Mouse (Mus musculus): ENCODE data around the gene Xrra1.
A peak's percentile ranks its signal among the peaks of the same experiment; 100 is the strongest.
"Not testable (repeated sequence)": the region's sequence is repeated elsewhere in the genome, so short reads cannot be mapped to it uniquely, and the experiment has no call there.

Xrra1 gene

DNA sequence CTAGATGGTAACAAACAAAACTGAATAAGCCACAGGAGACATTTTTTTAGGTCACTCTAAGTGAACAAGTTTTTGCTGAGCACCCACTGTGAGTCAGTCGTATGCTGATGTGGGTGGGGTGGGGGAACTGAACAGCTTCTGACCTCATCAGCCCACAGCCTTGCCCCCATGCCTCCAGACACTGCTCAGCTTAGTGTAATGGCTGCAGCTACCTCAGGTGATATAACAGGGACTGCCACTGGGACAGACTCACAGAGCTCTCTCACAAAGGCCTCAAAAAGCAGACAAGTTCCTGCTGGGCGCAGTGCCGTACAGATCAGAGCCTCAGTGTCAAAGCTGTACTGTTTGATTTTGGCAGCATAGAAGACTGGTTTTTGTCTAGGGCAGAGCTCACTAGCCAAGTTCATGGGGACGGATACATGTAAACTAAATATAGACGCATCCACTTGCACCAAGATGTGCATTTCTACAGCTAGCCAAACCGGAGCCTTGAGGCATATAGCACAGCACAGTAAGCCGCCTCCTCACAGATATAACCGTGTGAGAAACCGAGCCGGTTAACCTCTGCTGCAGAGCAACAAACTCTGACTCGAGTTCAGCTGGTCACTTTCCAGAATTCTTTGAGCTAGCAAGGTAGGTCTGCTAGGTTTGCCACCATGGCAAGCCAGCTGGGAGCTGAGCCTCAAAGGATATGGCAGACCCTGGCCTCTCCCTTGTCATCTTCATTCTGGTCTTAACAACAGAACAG, 44.2 kb downstream of the Xrra1 start:
- DNase-seq: no peak

- DNase-seq: no peak
Measured at GRCm38 (mm10) chr7:99904421-99905005, 45.6 kb downstream of the Xrra1 start.

- no peak for DNase-seq
Measured at GRCm38 (mm10) chr7:99906346-99906745, 47.4 kb downstream of the Xrra1 start.

DNA sequence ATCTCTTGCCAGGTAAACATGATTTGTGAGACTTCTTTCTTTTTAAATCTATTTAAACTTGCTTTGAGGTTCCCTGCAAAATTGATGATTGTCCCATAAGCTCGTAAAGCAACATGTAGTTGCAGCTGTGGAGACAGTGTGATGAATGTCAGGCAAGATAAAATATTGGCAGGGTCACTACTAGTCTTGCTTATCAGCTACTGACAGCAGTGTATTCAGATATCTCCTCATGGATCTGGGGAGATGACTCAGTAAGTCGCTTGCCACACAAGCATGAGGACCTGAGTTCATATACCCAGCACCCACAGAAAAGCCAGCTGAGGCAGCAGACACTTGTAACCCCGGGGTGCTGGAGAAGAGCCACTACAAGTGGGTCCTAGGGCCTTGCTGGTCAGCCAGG, 48.5 kb downstream of the Xrra1 start:
- no peak for DNase-seq

- no peak for DNase-seq
Measured at GRCm38 (mm10) chr7:99911038-99911437, 52.1 kb downstream of the Xrra1 start.

DNA sequence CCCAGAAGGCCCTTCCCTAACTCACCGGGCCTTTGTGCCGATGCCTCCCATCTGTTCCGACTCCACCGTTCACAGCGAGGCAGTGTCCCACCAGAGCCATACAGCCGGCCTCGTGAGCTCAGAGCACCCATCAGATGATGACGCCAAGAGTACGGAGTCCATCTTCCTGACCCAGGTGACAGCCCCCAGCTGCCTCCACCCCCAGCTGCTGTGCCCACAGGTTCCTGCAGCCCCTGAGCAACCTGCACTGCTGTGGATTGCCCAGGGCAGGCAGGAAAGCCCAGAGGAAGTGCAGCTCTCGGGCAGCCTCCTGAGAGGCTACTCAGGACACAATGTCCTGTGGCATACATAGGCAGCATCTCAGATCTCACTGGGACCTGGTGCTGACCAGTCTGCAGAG, 55.4 kb downstream of the Xrra1 start:
- DNase-seq: no peak

DNA sequence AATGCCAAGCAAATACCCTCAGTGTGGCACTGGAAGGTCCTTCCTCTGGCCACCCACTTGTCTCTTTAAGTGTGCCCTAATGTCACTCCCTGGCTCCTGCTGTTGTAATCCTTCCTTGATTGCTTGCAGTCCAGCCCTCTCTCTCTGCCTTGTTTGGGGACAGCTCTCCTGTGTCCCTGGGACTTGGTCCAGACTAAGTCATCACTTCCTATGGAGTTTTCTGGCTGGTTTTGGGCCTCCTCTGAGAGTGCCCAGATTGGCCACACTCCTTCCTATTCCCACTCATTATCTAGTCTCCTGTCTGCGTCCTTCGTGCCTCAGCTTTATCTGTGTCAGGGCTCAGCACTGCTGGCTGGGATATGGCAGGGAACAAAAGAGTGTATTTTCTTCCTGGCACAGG, 56.6 kb downstream of the Xrra1 start:
- no peak for DNase-seq

DNA sequence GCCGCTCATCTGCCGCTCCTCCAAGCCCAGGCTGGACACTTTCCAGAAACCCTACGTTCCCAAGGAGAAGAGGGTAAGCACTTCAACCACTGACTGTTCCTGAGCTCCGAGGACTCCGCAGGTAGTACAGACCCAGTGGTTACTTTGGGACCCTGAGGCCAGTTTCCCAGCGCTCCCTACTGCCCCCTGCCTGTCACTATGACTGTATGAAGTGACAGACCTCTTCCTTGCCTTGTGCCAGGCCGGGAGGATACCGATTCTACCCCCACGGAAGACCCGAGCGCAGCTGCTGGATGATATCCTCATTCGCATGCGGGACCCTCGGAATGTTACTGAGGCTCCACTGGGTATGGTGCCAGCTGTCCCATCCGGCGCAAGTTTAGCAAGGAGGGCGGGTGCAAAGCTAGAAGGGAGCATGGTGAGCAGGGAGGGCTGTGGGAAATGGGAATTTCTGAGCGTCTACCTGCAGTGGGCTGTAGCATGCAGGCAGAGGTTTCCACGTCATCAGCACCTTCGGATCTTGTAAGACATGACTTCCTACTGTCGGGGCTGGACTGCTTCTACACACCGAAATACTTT, 57.9 kb downstream of the Xrra1 start:
- DNase-seq: peak; percentile 46 to 54

DNA sequence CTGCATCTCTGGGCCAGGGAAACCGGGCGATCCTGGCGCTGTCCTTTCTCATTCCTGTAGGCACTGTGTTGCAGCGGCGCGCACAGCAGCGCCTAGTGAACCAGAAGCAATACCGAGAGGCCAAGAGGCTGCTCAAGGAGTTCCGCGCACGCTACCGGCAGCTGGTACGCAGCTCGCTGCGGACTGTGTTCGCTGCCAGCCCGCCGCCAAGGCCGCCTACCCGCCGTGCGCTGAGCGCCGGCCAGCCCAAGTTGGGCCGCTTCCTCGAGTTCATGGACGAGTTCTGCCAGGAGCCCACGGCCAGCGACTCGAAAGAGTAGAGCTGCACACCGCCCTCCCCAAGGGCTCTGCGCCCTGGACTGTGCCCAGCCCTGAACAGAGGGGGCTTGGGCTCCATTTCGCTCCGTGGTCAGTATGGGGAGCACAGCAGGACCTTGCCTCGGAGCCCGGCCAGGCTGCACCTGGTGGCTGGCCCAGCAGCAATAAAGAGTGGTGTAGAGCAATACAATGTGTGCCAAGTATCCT, 58.5 kb downstream of the Xrra1 start:
- DNase-seq: peak; percentile 3 to 7

GRCm38 (mm10) chr7:99919164-99919563, 60.2 kb downstream of the Xrra1 start:
- DNase-seq: no peak

DNA sequence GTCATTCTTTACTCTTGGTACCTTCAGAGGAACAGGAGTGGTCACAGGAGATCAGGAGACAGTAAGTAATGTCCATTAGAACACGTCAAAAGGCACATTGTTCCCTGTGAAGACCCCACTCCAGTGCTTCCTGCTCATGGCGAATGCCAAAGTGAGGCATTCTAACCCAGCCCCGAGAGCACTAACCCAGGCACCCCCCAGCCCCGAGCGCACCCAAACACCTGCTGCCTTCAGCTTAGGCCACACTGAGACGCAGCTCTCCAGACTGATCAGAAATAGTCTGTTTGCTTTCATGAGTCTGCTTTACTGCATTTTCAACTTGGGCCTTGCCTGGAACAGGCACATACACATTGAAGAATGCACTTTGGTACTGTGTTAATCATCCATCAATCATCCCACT, 61.1 kb downstream of the Xrra1 start:
- DNase-seq: no peak

DNA sequence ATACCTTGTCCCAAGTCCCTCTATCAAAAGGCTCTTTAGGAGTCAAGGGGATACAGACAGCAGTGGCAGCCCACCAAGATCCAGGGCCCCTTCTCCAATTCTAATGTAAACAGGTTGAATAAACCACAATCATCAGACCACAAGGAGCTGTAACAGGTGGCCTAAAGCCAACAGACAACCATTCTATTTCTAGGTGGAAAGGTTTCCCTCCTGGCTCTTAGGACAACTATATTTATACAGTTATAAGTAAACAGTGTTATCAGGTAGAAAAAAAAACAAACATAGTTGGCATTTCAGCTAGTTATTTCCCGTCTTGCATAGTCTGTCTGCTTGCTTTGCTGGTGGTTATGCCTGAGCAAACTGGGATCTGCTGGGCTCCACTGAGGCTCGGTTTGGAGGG, 61.5 kb downstream of the Xrra1 start:
- no peak for DNase-seq

DNA sequence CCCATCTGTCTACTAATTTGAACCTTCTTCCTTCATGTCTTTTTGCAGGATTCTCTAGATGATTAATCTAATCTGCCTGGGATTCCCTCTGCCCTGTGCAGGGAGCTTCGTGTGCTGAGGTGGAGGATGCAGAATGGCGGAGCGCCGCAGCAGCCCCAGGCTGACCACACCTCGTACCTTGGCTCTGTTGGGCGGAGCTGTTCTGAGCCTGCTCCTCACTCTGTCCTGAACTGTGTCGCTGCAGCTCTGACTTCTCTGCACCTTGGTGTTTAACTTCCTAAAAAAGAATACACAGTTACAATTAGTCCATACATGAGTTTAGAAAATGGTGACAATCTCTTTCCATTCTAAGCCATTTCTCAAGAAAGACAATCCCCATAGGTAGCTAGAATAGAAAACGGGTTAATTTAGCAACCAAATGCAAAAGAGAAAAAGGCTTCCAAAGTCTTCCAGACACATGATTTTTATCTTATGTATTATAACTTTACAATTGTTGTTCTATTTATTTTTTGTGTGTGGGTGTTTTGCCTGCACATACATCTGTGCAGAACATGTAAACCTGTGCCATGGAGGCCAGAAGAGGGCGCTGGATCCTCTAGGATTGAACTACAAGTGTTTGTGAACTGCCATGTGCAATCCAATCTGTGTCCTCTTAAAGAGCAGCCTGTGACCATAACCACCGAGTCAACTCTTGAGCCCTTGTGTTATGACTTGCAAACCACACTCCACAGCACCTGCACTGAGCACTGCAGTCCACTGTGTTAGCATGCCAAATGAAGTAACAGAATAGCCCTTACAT, 68.2 kb downstream of the Xrra1 start:
- peak; percentile 68 for DNase-seq

DNA sequence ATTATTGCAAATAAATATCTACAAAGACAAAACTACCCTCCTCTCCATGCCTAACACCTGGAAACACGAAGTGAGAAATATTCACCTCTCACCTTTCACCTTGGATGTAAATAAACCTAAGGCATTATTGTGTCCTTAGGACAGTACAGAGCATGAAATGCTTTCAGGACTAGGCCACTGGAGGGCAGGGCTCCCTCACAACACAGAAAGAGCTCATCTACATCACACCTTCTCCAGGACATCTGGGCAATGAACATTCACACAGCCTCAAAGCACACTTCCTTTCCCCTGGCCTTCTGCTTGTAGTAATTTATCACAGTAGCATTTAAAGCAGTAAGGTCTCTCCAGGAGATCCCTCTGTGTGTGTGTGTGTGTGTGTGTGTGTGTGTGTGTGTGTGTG, 76.8 kb downstream of the Xrra1 start:
- peak; percentile 17 to 29 for DNase-seq

GRCm38 (mm10) chr7:99940669-99941068, 81.8 kb downstream of the Xrra1 start:
- no peak for DNase-seq

DNA sequence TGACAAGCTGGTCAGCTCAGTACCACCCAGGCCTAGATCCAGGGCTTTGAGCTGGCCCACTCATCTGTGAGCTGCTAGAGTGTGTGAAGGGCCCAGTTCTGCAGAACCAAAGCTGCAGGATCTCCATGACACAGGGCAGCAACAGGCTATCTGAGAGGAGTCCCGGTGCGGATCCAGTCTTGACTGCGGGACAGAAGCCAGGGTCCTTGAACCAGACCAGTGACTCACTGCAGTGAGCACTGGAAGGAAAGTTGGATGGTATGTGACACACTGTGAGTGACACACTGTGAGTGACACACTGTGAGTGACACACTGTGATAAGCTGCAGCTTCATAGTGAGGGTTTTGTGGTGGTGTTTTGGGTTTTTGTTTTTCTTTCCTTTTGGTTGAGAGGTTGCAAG, 85.6 kb downstream of the Xrra1 start:
- no peak for DNase-seq

- DNase-seq: not testable (repeated sequence)
Measured at GRCm38 (mm10) chr7:99945012-99945411, 86.1 kb downstream of the Xrra1 start.

DNA sequence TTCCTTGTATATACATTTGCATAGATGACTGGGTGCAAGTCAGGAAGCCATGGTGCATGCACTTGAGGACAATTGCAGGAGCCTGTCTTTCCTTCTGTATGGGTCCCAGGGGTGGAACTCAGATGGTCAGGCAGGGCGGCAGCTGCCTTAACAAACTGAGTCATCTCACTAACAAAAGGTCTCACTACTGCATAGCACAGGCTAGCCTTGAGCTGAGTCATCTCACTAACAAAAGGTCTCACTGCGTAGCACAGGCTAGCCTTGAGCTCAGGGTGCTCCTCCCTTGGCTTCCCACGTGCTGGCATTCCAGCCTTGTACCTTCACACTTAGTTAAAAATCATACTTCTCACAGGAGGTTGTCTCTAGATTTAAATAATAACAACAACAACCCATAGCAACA, 87.0 kb downstream of the Xrra1 start:
- DNase-seq: no peak

DNA sequence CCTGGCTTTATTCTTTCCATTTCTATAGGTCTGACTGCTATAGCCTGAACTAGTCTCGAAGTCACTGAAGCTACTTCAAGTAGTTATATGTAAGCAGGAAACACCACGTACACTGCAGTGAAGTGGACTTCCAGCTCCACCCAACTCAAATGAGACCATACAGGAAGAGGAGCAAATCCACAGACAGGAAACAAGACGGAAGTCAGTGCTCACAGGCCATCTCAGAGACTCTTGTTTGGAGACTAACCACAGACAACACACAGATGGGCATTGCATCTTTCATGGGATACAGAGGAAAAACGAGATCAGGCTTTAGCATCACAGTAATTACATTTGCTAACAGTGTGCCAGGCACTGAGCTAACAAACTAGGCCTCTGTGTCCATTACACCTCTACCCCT, 87.4 kb downstream of the Xrra1 start:
- no peak for DNase-seq

GRCm38 (mm10) chr7:99947329-99947728, 88.4 kb downstream of the Xrra1 start:
- DNase-seq: no peak

- no peak for DNase-seq
Measured at GRCm38 (mm10) chr7:99953442-99954098, 94.7 kb downstream of the Xrra1 start.

GRCm38 (mm10) chr7:99954212-99954611, 95.3 kb downstream of the Xrra1 start:
- DNase-seq: no peak

GRCm38 (mm10) chr7:99956095-99956494, 97.2 kb downstream of the Xrra1 start:
- no peak for DNase-seq

Measured in B cell, adult 2 months (primary cell).